Mouse (Mus musculus) naive thymus-derived CD4-positive, alpha-beta T cell, adult 5 months (primary cell): ENCODE results near the gene BC049352. TPM values are rescaled to one million over a fixed set of nuclear protein-coding genes. Genes with fewer than 3 reads are reported as not detected.

Source experiments
- polyA plus RNA-seq: library from polyadenylated mRNA; unstranded; fragments of 100-300 nt; shearing (Covaris generic); gene quantifications from one replicate; pipeline ENCODE4 v1.2.1, GENCODE M21; 2017

Gene BC049352
- 0.27 TPM for polyA plus RNA-seq

DNA sequence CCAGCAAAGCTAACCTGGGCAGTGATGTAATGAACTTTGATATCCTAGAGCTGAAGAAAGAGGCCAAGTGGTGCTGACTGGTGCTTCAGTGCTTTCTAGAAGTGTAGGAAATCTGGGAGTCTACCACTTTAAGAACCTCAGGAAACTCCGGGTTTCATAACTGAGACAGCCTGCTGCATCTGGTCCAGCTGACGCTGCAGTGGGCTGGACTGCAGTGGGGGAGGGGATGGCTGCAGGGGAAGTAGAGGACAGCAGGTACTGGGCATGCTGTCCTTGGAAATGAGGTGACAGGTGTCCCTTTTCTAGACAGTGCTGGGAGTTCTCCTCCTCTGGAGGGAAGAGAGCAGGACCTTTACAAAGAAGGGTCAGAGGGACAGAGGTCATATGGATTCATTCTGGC lies at the start of gene BC049352:
TSS of gene BC049352 (plus strand) at position 238 of the 400 bp plus-strand sequence.

DNA sequence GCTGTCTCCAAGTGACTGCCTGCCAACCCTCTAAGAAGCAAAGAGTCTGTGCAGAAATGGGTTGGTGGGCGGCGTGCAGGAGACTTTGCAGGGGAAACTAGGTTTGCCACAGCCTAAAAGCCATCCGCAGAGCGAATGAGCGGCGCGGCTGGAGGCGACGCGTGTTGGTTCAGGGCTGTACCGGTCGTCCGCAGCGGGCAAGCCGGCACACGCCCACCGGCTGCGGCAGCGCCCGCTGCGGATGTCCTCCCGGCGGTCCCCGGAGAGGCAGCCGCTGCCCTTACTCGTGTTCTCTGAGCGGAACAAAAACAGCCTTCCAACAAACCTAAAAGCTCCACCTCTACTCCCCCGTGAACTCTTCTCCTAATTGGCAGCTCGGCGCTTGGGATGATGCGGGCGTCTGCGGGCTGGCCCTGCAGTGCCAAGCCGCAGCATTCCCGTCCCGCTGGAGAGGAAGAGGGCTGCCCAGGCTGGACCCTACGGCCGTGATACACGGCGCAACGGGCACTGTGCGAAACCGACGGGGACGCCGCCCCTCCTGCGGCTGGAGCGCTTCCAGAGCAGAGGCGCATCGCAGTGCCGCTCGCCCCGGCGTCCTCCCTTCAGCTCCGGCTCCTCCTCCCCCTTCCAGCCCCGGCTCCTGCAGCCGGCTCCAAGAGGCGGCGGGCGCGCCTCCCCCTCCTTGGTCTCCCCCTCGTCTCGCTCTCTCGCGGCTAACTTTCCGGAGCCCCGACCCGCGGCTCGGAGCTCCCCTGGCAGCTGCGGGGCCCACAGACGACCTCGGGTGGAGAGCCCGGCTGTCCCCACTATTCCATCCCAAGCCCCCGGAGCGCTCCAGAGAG lies 43.4 kb upstream of the BC049352 start, which contains the start of gene Scn4b:
TSS of gene Scn4b (plus strand) at position 205 of the 842 bp plus-strand sequence.

DNA sequence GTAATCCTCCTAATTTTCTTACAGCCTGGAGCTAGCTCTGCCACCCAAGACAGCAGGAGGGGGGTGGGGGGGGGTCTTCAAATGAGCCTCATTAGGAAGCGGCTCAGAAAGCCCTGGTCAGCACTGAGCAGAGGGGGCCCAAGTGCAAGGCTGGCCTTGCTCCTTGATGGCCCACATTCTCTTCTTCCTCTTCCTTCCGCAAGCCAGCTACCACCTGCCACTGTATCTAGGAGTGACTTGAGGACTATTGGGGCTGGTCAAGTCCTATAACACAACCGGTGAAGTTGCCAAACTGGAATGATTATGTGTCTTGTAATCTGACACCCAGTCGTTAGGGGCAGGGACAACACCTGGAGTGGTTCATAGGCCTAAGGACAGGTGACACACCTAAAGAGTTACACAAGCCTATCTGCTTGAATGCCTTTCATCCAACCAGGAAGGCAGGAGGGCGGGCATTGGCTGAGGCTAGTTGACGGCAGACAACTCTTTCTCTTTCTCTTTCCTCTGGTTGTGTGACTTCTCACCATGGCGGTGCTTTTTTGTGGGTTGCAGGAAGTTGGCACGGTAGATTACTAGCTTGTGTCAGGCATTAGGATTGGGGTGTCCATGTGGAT lies 22.1 kb downstream of the BC049352 start, which contains the start of gene Tmprss4:
TSS of gene Tmprss4 (minus strand) at position 296 of the 614 bp plus-strand sequence.

DNA sequence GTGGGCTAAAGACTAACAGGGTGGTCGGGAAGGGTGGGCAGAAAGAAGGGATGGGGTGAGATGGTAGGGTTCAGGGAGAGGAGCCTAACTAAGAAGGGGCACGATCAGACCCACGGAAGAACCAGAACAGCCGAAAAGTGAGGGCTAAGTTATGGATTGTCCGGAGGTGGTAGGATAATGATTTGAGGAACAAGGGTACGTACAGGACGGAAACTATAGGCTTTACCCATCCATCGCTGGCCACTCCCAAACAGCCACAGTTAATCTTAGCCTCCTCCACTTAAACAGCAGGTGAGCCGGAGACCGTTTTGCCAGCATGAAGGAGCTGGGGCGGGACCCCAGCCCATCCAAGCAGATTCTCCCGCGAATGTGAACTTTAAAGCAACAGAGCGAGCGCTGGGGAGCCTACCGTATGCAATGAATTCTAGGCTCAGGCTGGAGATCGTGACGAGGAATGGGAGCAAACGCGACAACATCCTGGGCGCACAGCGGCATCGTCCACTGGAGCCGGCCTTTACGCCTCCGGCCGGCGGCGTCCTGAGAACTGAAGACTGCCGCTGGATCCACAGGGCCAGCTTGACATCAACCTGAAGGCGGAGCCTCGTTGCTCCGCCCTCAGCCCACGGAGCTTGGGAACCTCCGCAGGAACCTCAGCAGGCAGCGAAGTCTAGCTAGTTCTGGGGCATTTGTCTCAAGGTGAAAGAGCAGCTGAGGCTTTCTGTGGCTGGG lies 87.0 kb downstream of the BC049352 start, which contains the start of gene Il10ra:
TSS of gene Il10ra (minus strand) at position 553 of the 729 bp plus-strand sequence.

Other genes starting within 250 kb of the BC049352 start
- gene Ube4a, start 216.4 kb upstream of the BC049352 start, polyA plus RNA-seq = 48.9 TPM
- 741 TPM for gene Cd3g, start 201.6 kb upstream of the BC049352 start, polyA plus RNA-seq
- gene Cd3d, start 200.2 kb upstream of the BC049352 start, polyA plus RNA-seq = 510 TPM
- 970 TPM for gene Cd3e, start 172.4 kb upstream of the BC049352 start, polyA plus RNA-seq
- gene Mpzl2, start 142.2 kb upstream of the BC049352 start, polyA plus RNA-seq = 0.12 TPM
- 18.5 TPM for gene Mpzl3, start 126.8 kb upstream of the BC049352 start, polyA plus RNA-seq
- gene Jaml, start 102.8 kb upstream of the BC049352 start, polyA plus RNA-seq = 6.5 TPM
- not detected for gene Scn2b, start 64.2 kb upstream of the BC049352 start, polyA plus RNA-seq
- gene Scn4b, start 43.6 kb upstream of the BC049352 start, polyA plus RNA-seq = not detected
- gene Tmprss4, start 22.1 kb downstream of the BC049352 start, polyA plus RNA-seq = not detected
- 11.6 TPM for gene Il10ra, start 87.1 kb downstream of the BC049352 start, polyA plus RNA-seq
- gene Tmprss13, start 137.1 kb downstream of the BC049352 start, polyA plus RNA-seq = not detected
- not detected for gene Fxyd6, start 188.2 kb downstream of the BC049352 start, polyA plus RNA-seq
- not detected for gene Fxyd2, start 217.7 kb downstream of the BC049352 start, polyA plus RNA-seq
- gene Dscaml1, start 244.6 kb downstream of the BC049352 start, polyA plus RNA-seq = 0.24 TPM